Mouse (Mus musculus) erythroblast, embryonic 14.5 days (primary cell): ENCODE measurements around the gene Cdhr5.

Experiments used
- GATA1 ChIP-seq: IDR thresholded peaks from 2 replicates; pipeline ENCODE4 v1.6.1; 2012; ENCODE audit warnings: low read length, inconsistent platforms, mixed read lengths
- TAL1 ChIP-seq: IDR thresholded peaks from 3 replicates; pipeline ENCODE4 v1.6.1; 2012; ENCODE audit warnings: low read length, inconsistent platforms, mixed read lengths

- no peak for TF ChIP-seq GATA1
- TF ChIP-seq TAL1, result no peak
These were observed 11.5 kb upstream of the Cdhr5 start for GRCm38 (mm10) chr7:141288042-141288441.
